Comparison of ENCODE assay signal across 8 mouse cellular contexts in the genomic region with DNA sequence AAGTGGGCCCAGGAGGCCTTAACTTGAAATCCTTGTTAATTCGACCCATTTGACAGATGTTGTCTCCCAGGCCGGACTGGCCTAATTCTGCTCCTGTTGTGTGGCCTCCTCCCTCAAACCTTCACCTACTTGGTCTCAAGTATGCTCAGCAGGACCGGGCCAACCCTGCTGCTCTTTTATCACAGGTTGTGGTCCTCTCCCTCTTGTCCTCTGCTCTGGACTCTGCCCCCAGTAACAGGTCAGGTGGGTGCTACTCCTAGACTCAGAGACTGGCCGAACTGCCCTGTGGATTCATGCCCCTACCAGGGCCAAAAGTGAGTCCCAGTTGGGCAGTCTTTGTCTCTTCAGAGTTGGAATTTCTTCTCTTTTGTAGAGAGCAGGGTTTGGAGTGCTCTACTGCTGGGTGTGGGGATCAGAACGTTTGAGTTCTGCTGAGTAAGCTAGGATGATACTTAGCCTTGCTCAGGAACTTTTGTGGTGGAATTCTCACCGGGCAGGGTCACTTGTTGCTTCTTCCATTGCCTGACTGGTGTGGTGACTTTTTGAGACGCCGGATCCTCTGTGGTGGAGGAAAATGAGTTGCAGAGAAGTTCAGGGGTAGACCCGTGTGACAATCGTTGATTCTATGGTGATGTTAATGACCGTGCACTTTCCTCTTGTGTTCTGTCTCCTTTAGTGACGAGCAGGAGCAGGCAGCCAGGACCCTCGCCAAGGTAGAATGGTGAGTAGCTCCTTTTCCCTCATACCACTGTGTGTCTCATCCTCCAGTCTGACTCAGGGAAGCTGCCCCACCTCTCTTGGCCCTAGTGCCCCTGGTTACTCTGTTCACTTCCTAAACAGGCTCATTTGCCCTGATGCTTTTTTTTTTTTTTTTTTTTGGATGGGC. TPM values are rescaled to one million over a fixed set of nuclear protein-coding genes. Genes with fewer than 3 reads are reported as not detected.
DNase-seq lines count a peak whose midpoint lies in the region; ATAC-seq lines count a peak whose summit lies in the region.

No protein-coding gene starts in this region.

- peaks cover 10% of the 10 kb centered on the region; the same call in 1 of the 2 replicates for H3K36me3 ChIP-seq in heart, embryonic 16.5 days (ENCODE audit: control insufficient read depth, insufficient read depth)
- H3K36me3 ChIP-seq in limb, embryonic 12.5 days, result peaks cover 17% of the 10 kb centered on the region
- peaks cover 10% of the 10 kb centered on the region for H3K36me3 ChIP-seq in stomach, embryonic 15.5 days

- peak overlapping the region; percentile 89 for H3K4me2 ChIP-seq in heart, embryonic 16.5 days (ENCODE audit: low read depth, low read length)
- peak overlapping the region; percentile 92 for H3K4me2 ChIP-seq in limb, embryonic 12.5 days
- H3K4me2 ChIP-seq in stomach, embryonic 15.5 days, result peak overlapping the region; percentile 85

- H3K27me3 ChIP-seq in heart, embryonic 16.5 days (ENCODE audit: control insufficient read depth, insufficient read depth, low read length), result no peaks in the 10 kb centered on the region
- H3K27me3 ChIP-seq in limb, embryonic 12.5 days, result no peaks in the 10 kb centered on the region
- H3K27me3 ChIP-seq in stomach, embryonic 15.5 days (replicated peaks), result no peaks in the 10 kb centered on the region

- peak overlapping the region; percentile 84 for H3K4me3 ChIP-seq in heart, embryonic 16.5 days (ENCODE audit: low read length)
- peak overlapping the region; percentile 70 for H3K4me3 ChIP-seq in limb, embryonic 12.5 days (replicated peaks)
- H3K4me3 ChIP-seq in stomach, embryonic 15.5 days (replicated peaks), result peak overlapping the region; percentile 76

- no peaks in the 10 kb centered on the region for H3K9me3 ChIP-seq in heart, embryonic 16.5 days (replicated peaks; ENCODE audit: control insufficient read depth, low read length)
- H3K9me3 ChIP-seq in limb, embryonic 12.5 days, result no peaks in the 10 kb centered on the region
- no peaks in the 10 kb centered on the region for H3K9me3 ChIP-seq in stomach, embryonic 15.5 days

- ATAC-seq in heart, embryonic 16.5 days (replicated peaks; ENCODE audit: extremely low read depth, insufficient read depth, low FRiP score), result no peak
- no peak for ATAC-seq in limb, embryonic 12.5 days (ENCODE audit: insufficient number of reproducible peaks, insufficient read depth, low FRiP score, low TSS enrichment, low read depth)
- no peak for ATAC-seq in stomach, embryonic 15.5 days (ENCODE audit: insufficient read depth, low FRiP score, low read depth)

- peak overlapping the region; percentile 93 for H3K27ac ChIP-seq in heart, embryonic 16.5 days (ENCODE audit: low read length)
- H3K27ac ChIP-seq in limb, embryonic 12.5 days, result peak overlapping the region; percentile 93
- H3K27ac ChIP-seq in stomach, embryonic 15.5 days, result peak overlapping the region; percentile 96

- H3K4me1 ChIP-seq in heart, embryonic 16.5 days (ENCODE audit: control insufficient read depth, insufficient read depth, low read length), result peaks cover 40% of the 10 kb centered on the region
- peaks cover 44% of the 10 kb centered on the region for H3K4me1 ChIP-seq in limb, embryonic 12.5 days (replicated peaks)
- peaks cover 56% of the 10 kb centered on the region for H3K4me1 ChIP-seq in stomach, embryonic 15.5 days

- H3K9ac ChIP-seq in heart, embryonic 16.5 days (ENCODE audit: low read length), result peak overlapping the region; percentile 86
- H3K9ac ChIP-seq in limb, embryonic 12.5 days (replicated peaks), result peak overlapping the region; percentile 73
- peak overlapping the region; percentile 66 for H3K9ac ChIP-seq in stomach, embryonic 15.5 days

- peak; percentile 47 for DNase-seq in adrenal gland, adult 2 months
- DNase-seq in adrenal gland, postnatal 4 days (ENCODE audit: low spot score in 2 of 2), result no peak
- peak; percentile 18 for DNase-seq in CD4-positive helper T cell, adult 2 months (ENCODE audit: low read depth, low spot score)
- no peak for DNase-seq in right cerebral cortex, postnatal 36 days (ENCODE audit: low spot score in 2 of 2)
- no peak for DNase-seq in layer of hippocampus, adult 9-10 months (ENCODE audit: low spot score)

- 38% methylated on average over 13 of the region's 13 CpGs for WGBS in heart, embryonic 16.5 days
- WGBS in limb, embryonic 12.5 days, result 35% methylated on average over 13 of the region's 13 CpGs
- 29% methylated on average over 13 of the region's 13 CpGs for WGBS in stomach, embryonic 15.5 days

RNA-seq across cellular contexts. Expression of a gene that starts 1.0 kb away (rescaled TPM):
- 10 to 100 TPM; 24.6 to 31.1 TPM for total RNA-seq in adrenal gland, adult 2 months (2021)
- polyA plus RNA-seq in adrenal gland, adult 2 months (2012; rRNA removed), result 13.0 and 15.2 TPM in 2 replicates
- 10 to 100 TPM; 29.1 to 33.1 TPM for total RNA-seq in adrenal gland, postnatal 4 days (2021)
- 14.8 and 16.5 TPM in 2 replicates for polyA plus RNA-seq in heart, embryonic 16.5 days (2015; fragmentation: Nextera tagmentation; extraction: Ambion mirVana)
- 53.4 and 54.0 TPM in 2 replicates for polyA plus RNA-seq in limb, embryonic 12.5 days (2016; fragmentation: Nextera tagmentation; extraction: Ambion mirVana)
- polyA plus RNA-seq in stomach, embryonic 15.5 days (2015; fragmentation: Nextera tagmentation; extraction: Ambion mirVana), result 25.6 and 26.5 TPM in 2 replicates

RNA-seq across cellular contexts. Expression of a gene that starts 24.0 kb away (rescaled TPM):
- under 1 TPM in 1 of 2 experiments, not detected in 1; 0.12 TPM for total RNA-seq in adrenal gland, adult 2 months (2021)
- polyA plus RNA-seq in adrenal gland, adult 2 months (2012; rRNA removed), result 0.04 TPM in 1 of 2 replicates, not detected in the other
- total RNA-seq in adrenal gland, postnatal 4 days (2021), result under 1 TPM; 0.17 TPM
- polyA plus RNA-seq in heart, embryonic 16.5 days (2015; fragmentation: Nextera tagmentation; extraction: Ambion mirVana), result 0.10 and 0.14 TPM in 2 replicates
- polyA plus RNA-seq in limb, embryonic 12.5 days (2016; fragmentation: Nextera tagmentation; extraction: Ambion mirVana), result 0.19 and 0.21 TPM in 2 replicates
- 0.26 and 0.31 TPM in 2 replicates for polyA plus RNA-seq in stomach, embryonic 15.5 days (2015; fragmentation: Nextera tagmentation; extraction: Ambion mirVana)

RNA-seq across cellular contexts. Expression of a gene that starts 24.3 kb away (rescaled TPM):
- 10 to 100 TPM; 42.0 to 52.8 TPM for total RNA-seq in adrenal gland, adult 2 months (2021)
- 14.8 and 14.9 TPM in 2 replicates for polyA plus RNA-seq in adrenal gland, adult 2 months (2012; rRNA removed)
- 10 to 100 TPM; 39.7 to 47.5 TPM for total RNA-seq in adrenal gland, postnatal 4 days (2021)
- 27.8 and 32.4 TPM in 2 replicates for polyA plus RNA-seq in heart, embryonic 16.5 days (2015; fragmentation: Nextera tagmentation; extraction: Ambion mirVana)
- 10.7 and 10.9 TPM in 2 replicates for polyA plus RNA-seq in limb, embryonic 12.5 days (2016; fragmentation: Nextera tagmentation; extraction: Ambion mirVana)
- 22.2 and 23.7 TPM in 2 replicates for polyA plus RNA-seq in stomach, embryonic 15.5 days (2015; fragmentation: Nextera tagmentation; extraction: Ambion mirVana)

RNA-seq across cellular contexts. Expression of a gene that starts 26.5 kb away (rescaled TPM):
- not detected for total RNA-seq in adrenal gland, adult 2 months (2021)
- not detected in 2 replicates for polyA plus RNA-seq in adrenal gland, adult 2 months (2012; rRNA removed)
- total RNA-seq in adrenal gland, postnatal 4 days (2021), result not detected
- not detected in 2 replicates for polyA plus RNA-seq in heart, embryonic 16.5 days (2015; fragmentation: Nextera tagmentation; extraction: Ambion mirVana)
- not detected in 2 replicates for polyA plus RNA-seq in limb, embryonic 12.5 days (2016; fragmentation: Nextera tagmentation; extraction: Ambion mirVana)
- polyA plus RNA-seq in stomach, embryonic 15.5 days (2015; fragmentation: Nextera tagmentation; extraction: Ambion mirVana), result not detected in 2 replicates

Comparison
In these comparisons a context has a peak if more than half of its experiments do, and no peak if none do; other contexts are left out.
1. DNase-seq: peak in adrenal gland, adult 2 months (single experiment) and CD4-positive helper T cell, adult 2 months (single experiment); none in adrenal gland, postnatal 4 days (0 of 2), right cerebral cortex, postnatal 36 days (0 of 2) and layer of hippocampus, adult 9-10 months (single experiment).
2. Peak in every context shown above with its lines, with median percentiles within 50 percentile points of each other: H3K27ac ChIP-seq, H3K4me2 ChIP-seq, H3K4me3 ChIP-seq and H3K9ac ChIP-seq.